ENCODE assay signal across 12 mouse cellular contexts in genomic region chr12:106030146-106030745, GRCm38 (mm10). TPM values are rescaled to one million over a fixed set of nuclear protein-coding genes. Genes with fewer than 3 reads are reported as not detected.
A peak's percentile ranks its signal among the peaks of the same experiment; 100 is the strongest.
DNase-seq lines count a peak whose midpoint lies in the region; ATAC-seq and TF ChIP-seq lines count a peak whose summit lies in the region.
"Had no signal": no experiment of that assay in that cellular context is flagged by ENCODE, and none has a peak within 500 bp of the region (broad histone marks: within the 10 kb centered on the region; RNA-seq: fewer than 3 reads in every experiment).

No protein-coding gene starts in this region.

- H3K9ac ChIP-seq in lung, embryonic 14.5 days = no peak overlapping the region
- H3K9ac ChIP-seq: hindbrain, embryonic 14.5 days had no signal

- no peak overlapping the region for H3K27ac ChIP-seq in lung, embryonic 14.5 days (ENCODE audit: low read depth)
- H3K27ac ChIP-seq: hindbrain, embryonic 14.5 days had no signal

- ATAC-seq in common myeloid progenitor, adult 5-6 weeks (replicated peaks; ENCODE audit: low read depth, poor library complexity, severe bottlenecking) = peak; percentile 59
- no peak for ATAC-seq in lung, embryonic 14.5 days (ENCODE audit: insufficient read depth)
- ATAC-seq: Patski had no signal

- no peak overlapping the region for H3K4me2 ChIP-seq in lung, embryonic 14.5 days
- H3K4me2 ChIP-seq: hindbrain, embryonic 14.5 days had no signal

- H3K9me3 ChIP-seq in lung, embryonic 14.5 days (ENCODE audit: low read depth, low read length) = no peaks in the 10 kb centered on the region

- no peaks in the 10 kb centered on the region for H3K4me1 ChIP-seq in lung, embryonic 14.5 days (ENCODE audit: insufficient read depth)

- H3K4me3 ChIP-seq in lung, embryonic 14.5 days (ENCODE audit: low read depth, low read length) = no peak overlapping the region

- WGBS in lung, embryonic 14.5 days = 69% methylated on average over 7 of the region's 7 CpGs

- DNase-seq in retina, postnatal 1 day = peak; percentile 12
- no peak for DNase-seq in retina, embryonic 14.5 days (ENCODE audit: low spot score)
- DNase-seq in lung, embryonic 14.5 days = peak; percentile 9
- DNase-seq in splenic B cell, adult 2 months (ENCODE audit: low read depth, low spot score) = peak; percentile 46
- DNase-seq in embryo, embryonic 10 days (ENCODE audit: low spot score) = no peak
- DNase-seq in gastrocnemius, postnatal 4 days (ENCODE audit: low spot score in 2 of 2) = no peak
- DNase-seq in cerebellum, adult 9-11 months = no peak
- DNase-seq: gastrocnemius, postnatal 14 days; kidney, postnatal 25 days had no signal

- no peaks in the 10 kb centered on the region for H3K27me3 ChIP-seq in lung, embryonic 14.5 days (ENCODE audit: insufficient read depth, low read length)
- H3K27me3 ChIP-seq in splenic B cell, adult 2 months (ENCODE audit: control insufficient read depth, insufficient read depth, low read length, poor library complexity, severe bottlenecking) = no peaks in the 10 kb centered on the region
- H3K27me3 ChIP-seq: Patski had no signal

- no peak for TF ChIP-seq CTCF in lung, embryonic 14.5 days (IDR thresholded peaks at IDR 0.05; ENCODE audit: low read depth)

- H3K36me3 ChIP-seq in lung, embryonic 14.5 days (ENCODE audit: insufficient read depth) = 0 out of 2 replicates have a peak, but pooled peaks cover 3% of the 10 kb centered on the region
- H3K36me3 ChIP-seq in splenic B cell, adult 2 months (ENCODE audit: control insufficient read depth, insufficient read depth, low read length, poor library complexity, severe bottlenecking) = no peaks in the 10 kb centered on the region; the same call in 1 of the 2 replicates

RNA-seq across cellular contexts. Expression of gene Vrk1, which starts 20.2 kb away (rescaled TPM):
- 152 and 167 TPM in 2 replicates for total RNA-seq in common myeloid progenitor, adult 5-6 weeks (2017)
- polyA plus RNA-seq in lung, embryonic 14.5 days (2014; fragmentation: Nextera tagmentation; extraction: Ambion mirVana) = 86.2 and 86.6 TPM in 2 replicates
- total RNA-seq in gastrocnemius, postnatal 4 days (2021) = 10 to 100 TPM; 15.1 to 16.7 TPM

Comparison
In these comparisons a context has a peak if more than half of its experiments do, and no peak if none do; other contexts are left out.
1. DNase-seq: peak in retina, postnatal 1 day (single experiment), lung, embryonic 14.5 days (single experiment) and splenic B cell, adult 2 months (single experiment); none in retina, embryonic 14.5 days (single experiment), embryo, embryonic 10 days (single experiment), gastrocnemius, postnatal 4 days (0 of 2) and cerebellum, adult 9-11 months (single experiment).